Mouse (Mus musculus) embryonic stem cell, embryonic (primary cell): ENCODE data around the gene Trim17.

Experiments
- CTCF ChIA-PET, 4 experiments: fragments of 300-600 bp in 2 of 4; fragments of 350-600 bp in 2 of 4; sonication (Branson Sonifier 250); formaldehyde crosslinking; loops; one replicate each; lab custom pipeline; 2022; ENCODE audit warnings: inconsistent platforms in 2 of 4; lab: Charles Lee
- POLR2A ChIA-PET, 4 experiments: fragments of 300-600 bp in 2 of 4; fragments of 350-600 bp in 2 of 4; sonication (Branson Sonifier 250); formaldehyde crosslinking; loops; one replicate each; lab custom pipeline; 2022; ENCODE audit warnings: antibody characterized with exemption in 4 of 4, inconsistent platforms in 1 of 4; lab: Charles Lee

Gene Trim17

GRCm38 (mm10) chr11:58930254-58930653, 24.2 kb upstream of the Trim17 start:
- CTCF ChIA-PET, result interaction anchor here in 1 of 4 experiments (5.0 kb wide), 1 partner anchor 14 kb away, joined by 62 read pairs; the partner anchor contains the start of gene Btnl10

GRCm38 (mm10) chr11:58931576-58931975, 22.9 kb upstream of the Trim17 start:
- ChIA-PET POLR2A (interaction anchor here in 3 of 4 experiments (0.7 to 3.6 kb wide), 10 partner anchors 13 to 50 kb away, joined by 3 to 14 read pairs (median 4); partner anchors contain the start of genes Hist3h2a (in 3 of the 3), Trim17 (in 3 of the 3) and Hist3h2ba (in 2 of the 3)), CTCF (interaction anchor here (0.5 to 1.7 kb wide), 9 partner anchors 9 to 426 kb away, joined by 3 to 9 read pairs (median 3); partner anchors contain the start of genes Hist3h2a (in 1 of the 4) and Trim17 (in 1 of the 4))

More at GRCm38 (mm10) chr11:58930254-58930653, 24.2 kb upstream of the Trim17 start:
- POLR2A ChIA-PET, result interaction anchor here in 2 of 4 experiments (0.9 to 3.6 kb wide), 4 partner anchors 24 to 83 kb away, joined by 3 to 14 read pairs (median 3); partner anchors contain the start of genes Hist3h2a (in 1 of the 2) and Trim17 (in 1 of the 2)

DNA sequence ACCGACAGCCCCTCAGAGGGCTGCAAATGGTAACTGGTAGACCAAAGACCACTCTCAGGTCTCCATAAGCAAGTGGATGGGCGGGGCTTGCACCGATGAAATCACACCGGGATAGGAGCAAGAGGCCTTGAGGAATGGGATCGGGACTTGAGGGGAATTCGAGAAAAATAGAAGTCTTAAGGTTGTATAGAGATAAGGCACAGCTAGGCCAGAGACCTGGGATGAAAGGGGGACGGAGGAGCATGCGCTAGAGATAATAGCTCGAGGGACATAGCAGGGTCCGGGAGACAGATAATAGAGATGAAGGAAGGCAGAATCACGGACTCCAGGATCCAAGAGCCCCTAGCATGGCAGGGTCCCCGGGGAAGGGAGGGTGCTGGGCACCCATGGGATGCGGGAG, 16.6 kb upstream of the Trim17 start:
- ChIA-PET POLR2A (interaction anchor here (0.7 to 5.8 kb wide), 17 partner anchors 9 to 942 kb away, joined by 3 to 45 read pairs (median 6); partner anchors contain the start of genes Hist3h2a (in 3 of the 4), Hist3h2ba (in 3 of the 4), Trim17 (in 3 of the 4) and Fam183b (in 1 of the 4)), CTCF (interaction anchor here in 1 of 4 experiments (1.3 to 1.8 kb wide), 3 partner anchors 10 to 21 kb away, joined by 3 to 6 read pairs (median 6); partner anchors contain the start of gene Btnl10)

DNA sequence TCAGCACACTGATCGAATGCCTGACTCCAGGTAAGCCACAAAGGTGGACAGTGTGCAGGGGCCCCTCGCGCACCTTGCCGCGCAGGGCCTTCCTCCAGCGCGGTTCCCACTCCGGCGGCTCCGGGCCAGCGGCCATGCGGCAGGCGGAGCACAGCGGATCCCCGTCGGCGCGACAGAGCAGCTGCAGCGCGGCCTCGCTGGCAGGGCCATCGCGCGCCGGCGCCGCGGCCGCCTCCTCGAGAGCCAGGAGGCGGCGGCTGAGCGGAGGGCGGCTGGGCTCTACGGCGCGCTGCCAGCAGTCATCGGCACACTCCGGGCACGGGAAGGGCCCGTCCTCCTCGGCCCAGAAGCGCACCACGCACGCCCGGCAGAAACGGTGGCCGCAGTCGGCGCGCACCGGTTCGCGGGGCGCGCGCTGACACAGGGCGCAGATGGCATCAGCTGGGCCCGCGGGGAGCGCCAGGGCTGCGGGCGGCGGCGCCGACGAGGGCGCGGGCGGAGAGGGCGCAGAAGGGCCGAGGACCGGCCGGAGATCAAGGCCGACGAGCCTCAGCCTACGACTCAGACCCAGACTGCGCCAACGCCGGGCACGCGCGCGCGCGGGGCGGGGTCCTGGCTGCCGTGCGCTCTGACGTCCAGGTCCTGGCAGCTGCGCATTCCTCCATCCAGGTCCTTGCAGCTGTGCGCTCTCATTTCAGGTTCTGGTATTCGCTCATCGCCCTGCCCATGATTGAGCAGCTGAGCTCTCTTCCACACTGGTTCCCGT, 16.0 kb upstream of the Trim17 start, which contains the start of gene Rnf187:
Rnf187 (minus strand) TSS at position 595 of the 766 bp plus-strand sequence.
- POLR2A ChIA-PET, result interaction anchor here (0.6 to 5.8 kb wide), 25 partner anchors 9 to 237 kb away, joined by 3 to 45 read pairs (median 5); partner anchors contain the start of genes Hist3h2ba (in 4 of the 4), Hist3h2a (in 3 of the 4), Trim11 (in 3 of the 4) and Trim17 (in 3 of the 4)
- CTCF ChIA-PET, result interaction anchor here in 3 of 4 experiments (0.6 to 1.5 kb wide), 10 partner anchors 10 to 54 kb away, joined by 3 to 8 read pairs (median 4); partner anchors contain the start of genes Hist3h2a (in 1 of the 3), Hist3h2ba (in 1 of the 3) and Trim17 (in 1 of the 3)

GRCm38 (mm10) chr11:58939088-58939439, 15.4 kb upstream of the Trim17 start:
- CTCF ChIA-PET, result interaction anchor here in 3 of 4 experiments (0.6 to 1.5 kb wide), 10 partner anchors 9 to 53 kb away, joined by 3 to 8 read pairs (median 4); partner anchors contain the start of genes Hist3h2a (in 1 of the 3), Hist3h2ba (in 1 of the 3) and Trim17 (in 1 of the 3)
- POLR2A ChIA-PET, result interaction anchor here (0.6 to 5.8 kb wide), 24 partner anchors 9 to 838 kb away, joined by 3 to 45 read pairs (median 6); partner anchors contain the start of genes Hist3h2ba (in 4 of the 4), Hist3h2a (in 3 of the 4), Trim11 (in 3 of the 4) and Trim17 (in 3 of the 4)

GRCm38 (mm10) chr11:58944136-58944535, 10.3 kb upstream of the Trim17 start:
- ChIA-PET POLR2A (interaction anchor here in 3 of 4 experiments (0.6 to 3.8 kb wide), 8 partner anchors 10 to 68 kb away, joined by 3 to 33 read pairs (median 7); partner anchors contain the start of genes Hist3h2a (in 3 of the 3) and Trim17 (in 3 of the 3)), CTCF (interaction anchor here in 3 of 4 experiments (0.5 to 1.8 kb wide), 5 partner anchors 16 to 18 kb away, joined by 3 to 9 read pairs (median 4); no protein-coding TSS in a partner anchor)

DNA sequence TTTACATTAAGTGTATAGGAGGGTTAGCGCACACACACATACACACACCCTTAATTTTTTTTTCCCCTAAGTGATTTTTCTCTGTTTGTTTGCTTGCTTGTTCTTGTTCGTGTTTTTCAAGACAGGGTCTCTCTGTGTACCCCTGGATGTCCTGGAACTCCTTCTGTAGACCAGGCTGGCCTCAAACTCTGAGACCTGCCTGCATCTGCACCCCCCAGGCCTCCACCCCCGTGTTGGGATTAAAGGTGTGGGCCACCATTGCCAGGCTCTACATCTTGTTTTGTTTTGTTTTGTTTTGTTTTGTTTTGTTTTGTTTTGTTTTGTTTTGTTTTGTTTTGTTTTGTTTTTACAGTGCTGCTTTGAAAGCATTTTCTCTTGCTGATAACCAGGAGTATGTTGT, 7.2 kb upstream of the Trim17 start:
- ChIA-PET POLR2A (interaction anchor here in 3 of 4 experiments (0.6 to 3.3 kb wide), 12 partner anchors 8 to 211 kb away, joined by 3 to 34 read pairs (median 12); partner anchors contain the start of genes Rnf187 (in 3 of the 3), Hist3h2a (in 1 of the 3), Trim11 (in 1 of the 3) and Trim17 (in 1 of the 3)), CTCF (interaction anchor here in 1 of 4 experiments (1.2 kb wide), 2 partner anchors 24 to 35 kb away, joined by 3 read pairs; no protein-coding TSS in a partner anchor)

DNA sequence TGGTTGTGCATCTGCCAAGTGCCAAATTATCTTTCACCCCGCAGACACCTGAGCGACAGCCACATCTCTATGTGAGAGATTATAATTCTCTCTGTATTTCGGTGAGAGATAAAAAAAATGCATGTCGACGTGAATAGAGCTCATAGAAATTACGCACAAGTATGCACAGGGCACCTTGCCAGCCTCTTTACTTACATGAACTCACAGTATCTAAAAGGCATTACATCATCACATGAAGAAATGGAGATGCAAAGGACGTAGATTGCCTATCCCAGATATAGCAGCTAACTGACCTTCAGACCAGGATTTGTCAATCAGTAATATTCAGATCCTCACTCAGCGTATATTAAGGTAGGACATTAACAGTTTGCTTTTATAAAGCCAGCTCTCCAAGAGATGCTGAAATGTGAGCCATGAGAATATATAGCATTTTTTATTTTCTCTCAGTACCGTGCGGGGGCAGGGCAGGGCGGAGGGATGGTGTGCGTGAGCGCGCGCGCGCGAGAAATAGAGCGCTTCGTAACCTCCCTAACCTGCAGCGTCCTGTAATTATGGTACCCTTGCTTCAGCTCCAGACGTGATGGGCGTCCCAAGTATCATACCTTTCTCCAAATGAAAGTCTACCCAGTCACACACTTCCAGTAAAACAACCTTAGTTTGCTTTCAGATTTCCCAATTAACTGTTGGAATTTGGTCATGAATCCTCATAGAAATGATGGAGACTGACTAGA, 6.5 kb upstream of the Trim17 start:
- POLR2A ChIA-PET, result interaction anchor here (0.5 to 3.3 kb wide), 47 partner anchors 9 to 780 kb away, joined by 3 to 34 read pairs (median 4); partner anchors contain the start of genes Rnf187 (in 4 of the 4), Trim11 (in 3 of the 4), Iba57 (in 2 of the 4) and Gemin5 (in 1 of the 4)
- CTCF ChIA-PET, result interaction anchor here in 3 of 4 experiments (0.5 to 2.0 kb wide), 15 partner anchors 9 to 226 kb away, joined by 3 to 9 read pairs (median 3); partner anchors contain the start of genes Btnl10 (in 1 of the 3) and Rnf187 (in 1 of the 3)

- POLR2A ChIA-PET, result interaction anchor here (0.5 to 3.3 kb wide), 50 partner anchors 8 to 1014 kb away, joined by 3 to 34 read pairs (median 4); partner anchors contain the start of genes Rnf187 (in 4 of the 4), Trim11 (in 3 of the 4), Iba57 (in 2 of the 4) and Gemin5 (in 1 of the 4)
- CTCF ChIA-PET, result interaction anchor here (0.5 to 2.0 kb wide), 15 partner anchors 10 to 225 kb away, joined by 3 to 9 read pairs (median 3); partner anchors contain the start of genes Btnl10 (in 1 of the 4) and Rnf187 (in 1 of the 4)
These were observed 5.7 kb upstream of the Trim17 start, which contains the start of gene Hist3h2ba for GRCm38 (mm10) chr11:58948542-58949479. Gene Hist3h2ba, plus strand, starts transcription at chr11:58948920.

DNA sequence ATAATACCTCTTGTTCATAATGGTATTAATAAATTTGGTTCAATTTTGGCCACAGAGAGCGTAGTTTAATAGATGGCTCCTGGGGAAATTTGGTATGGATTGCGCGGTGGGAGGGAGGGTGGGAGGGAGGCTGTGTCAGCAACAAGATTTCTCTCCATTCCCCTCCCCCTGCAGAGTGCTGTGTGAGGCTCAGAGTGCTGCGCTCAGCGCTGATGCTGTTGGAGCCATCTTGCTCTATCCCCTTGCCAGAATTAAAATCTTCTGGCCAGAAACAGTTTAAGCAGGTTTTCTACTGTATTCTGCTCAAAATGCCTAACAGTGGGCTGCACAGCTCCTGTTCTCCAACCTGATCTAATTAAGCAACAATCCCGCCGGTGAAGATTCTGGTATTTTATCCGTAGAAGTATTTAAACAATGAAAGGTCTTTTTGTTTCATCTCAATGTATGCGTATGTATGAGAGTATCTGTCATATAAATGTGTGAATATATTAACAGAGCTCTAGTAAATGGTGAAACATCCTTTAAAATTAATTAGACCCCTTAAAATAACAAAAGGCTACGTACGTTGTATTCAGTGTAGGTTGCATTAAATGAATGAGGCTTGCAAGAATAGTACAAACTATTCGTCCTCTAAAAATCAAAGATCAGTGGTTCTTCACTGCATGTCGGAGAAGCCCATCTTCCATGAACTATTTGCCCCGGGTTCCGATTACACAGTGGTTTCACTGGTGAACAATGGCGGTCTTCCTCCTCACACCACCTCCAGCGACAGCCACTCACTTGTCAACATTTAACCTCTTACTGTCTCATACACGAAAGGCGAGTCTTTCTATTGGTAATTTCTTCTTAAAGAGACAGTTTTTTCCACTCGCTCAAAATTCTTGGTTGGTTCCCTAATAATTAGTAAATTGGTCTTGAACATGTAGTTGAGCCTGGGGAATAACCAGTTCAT, 4.7 kb upstream of the Trim17 start:
- ChIA-PET POLR2A (interaction anchor here in 3 of 4 experiments (1.0 to 3.3 kb wide), 20 partner anchors 8 to 1013 kb away, joined by 3 to 34 read pairs (median 7); partner anchors contain the start of genes Rnf187 (in 3 of the 3) and Trim11 (in 2 of the 3)), CTCF (interaction anchor here (0.6 to 2.0 kb wide), 4 partner anchors 20 to 36 kb away, joined by 3 to 9 read pairs (median 6); no protein-coding TSS in a partner anchor)

GRCm38 (mm10) chr11:58951210-58951609, 3.3 kb upstream of the Trim17 start:
- POLR2A ChIA-PET, result interaction anchor here in 1 of 4 experiments (0.9 kb wide), 1 partner anchor 13 kb away, joined by 3 read pairs; the partner anchor contains the start of gene Rnf187

GRCm38 (mm10) chr11:58953351-58954169, 925 bp upstream of the Trim17 start:
- ChIA-PET POLR2A (interaction anchor here (0.6 to 11.1 kb wide), 58 partner anchors 8 to 752 kb away, joined by 3 to 133 read pairs (median 6); partner anchors contain the start of genes Rnf187 (in 3 of the 4), Trim11 (in 3 of the 4), Iba57 (in 2 of the 4) and Zfp39 (in 2 of the 4)), CTCF (interaction anchor here in 3 of 4 experiments (0.7 to 2.7 kb wide), 3 partner anchors 25 to 31 kb away, joined by 4 to 8 read pairs (median 5); no protein-coding TSS in a partner anchor)

More at GRCm38 (mm10) chr11:58951210-58951609, 3.3 kb upstream of the Trim17 start:
- CTCF ChIA-PET, result interaction anchor here in 1 of 4 experiments (0.6 kb wide), 1 partner anchor 549 kb away, joined by 3 read pairs; no protein-coding TSS in a partner anchor

DNA sequence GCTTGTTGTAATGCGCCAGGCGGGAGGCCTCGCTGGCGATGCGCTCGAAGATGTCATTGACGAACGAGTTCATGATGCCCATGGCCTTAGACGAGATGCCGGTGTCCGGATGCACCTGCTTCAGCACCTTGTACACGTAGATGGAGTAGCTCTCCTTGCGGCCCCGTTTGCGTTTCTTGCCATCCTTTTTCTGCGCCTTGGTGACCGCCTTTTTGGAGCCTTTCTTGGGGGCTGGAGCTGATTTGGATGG, 390 bp upstream of the Trim17 start:
- ChIA-PET POLR2A (interaction anchor here (0.7 to 11.1 kb wide), 68 partner anchors 7 to 752 kb away, joined by 3 to 133 read pairs (median 6); partner anchors contain the start of genes Rnf187 (in 3 of the 4), Trim11 (in 3 of the 4), Iba57 (in 2 of the 4) and Zfp39 (in 2 of the 4)), CTCF (interaction anchor here in 2 of 4 experiments (0.9 to 2.7 kb wide), 4 partner anchors 15 to 39 kb away, joined by 3 to 8 read pairs (median 5); partner anchors contain the start of gene Rnf187 (in 1 of the 2))
